Mouse (Mus musculus) CD4-positive, CD25-positive, alpha-beta regulatory T cell, adult 4 months (primary cell): ENCODE data around the gene Ext2. TPM values are rescaled to one million over a fixed set of nuclear protein-coding genes. Genes with fewer than 3 reads are reported as not detected.

Source experiments
- ATAC-seq: one replicate; pipeline ENCODE4 v1.8.0; 2017
- polyA plus RNA-seq, 2 experiments: library from polyadenylated mRNA; unstranded; fragments of 100-300 nt; shearing (Covaris generic); gene quantifications; one replicate each; pipeline ENCODE4 v1.2.1; 2017

Ext2 gene
- polyA plus RNA-seq, 2 experiments from 2014 or later = 16.0 to 18.3 TPM

DNA sequence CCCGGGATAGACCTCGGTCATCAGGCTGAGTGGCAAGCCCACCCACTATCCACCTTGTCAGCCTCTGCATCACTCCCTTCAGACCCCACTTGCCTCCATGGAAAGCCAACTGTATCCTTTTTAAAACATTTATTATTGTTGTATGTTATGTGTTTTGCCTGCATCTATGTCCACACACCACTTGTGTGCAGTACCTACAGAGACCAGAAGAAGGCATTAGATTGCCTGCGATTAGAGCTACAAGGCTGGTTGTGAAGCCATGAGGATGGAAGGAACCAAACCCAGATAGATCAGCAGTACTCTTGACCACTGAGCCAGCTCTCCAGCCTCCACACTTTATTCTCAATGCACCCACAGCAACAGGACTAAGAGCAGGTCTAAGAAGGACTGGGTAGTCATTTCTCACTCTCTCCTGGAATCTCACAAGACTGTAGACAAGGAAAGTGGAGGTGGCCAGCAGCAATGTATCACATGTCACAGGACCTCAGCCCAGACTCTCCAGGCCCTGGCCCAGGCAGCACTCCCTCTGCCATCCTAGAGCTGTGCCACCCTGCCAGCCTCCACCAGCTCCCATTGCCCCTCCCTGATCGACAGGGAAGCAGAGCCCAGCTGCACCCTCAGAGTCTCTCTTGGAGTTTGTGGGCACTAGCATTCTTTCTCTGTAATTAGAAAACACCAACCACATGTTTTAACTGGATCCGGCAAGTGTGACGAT is 15.7 kb downstream of the Ext2 start:
- no peak for ATAC-seq

- no peak for ATAC-seq
Observed at GRCm38 (mm10) chr2:93805523-93805922, 16.8 kb downstream of the Ext2 start.

GRCm38 (mm10) chr2:93805066-93805465 is 17.3 kb downstream of the Ext2 start:
- no peak for ATAC-seq

DNA sequence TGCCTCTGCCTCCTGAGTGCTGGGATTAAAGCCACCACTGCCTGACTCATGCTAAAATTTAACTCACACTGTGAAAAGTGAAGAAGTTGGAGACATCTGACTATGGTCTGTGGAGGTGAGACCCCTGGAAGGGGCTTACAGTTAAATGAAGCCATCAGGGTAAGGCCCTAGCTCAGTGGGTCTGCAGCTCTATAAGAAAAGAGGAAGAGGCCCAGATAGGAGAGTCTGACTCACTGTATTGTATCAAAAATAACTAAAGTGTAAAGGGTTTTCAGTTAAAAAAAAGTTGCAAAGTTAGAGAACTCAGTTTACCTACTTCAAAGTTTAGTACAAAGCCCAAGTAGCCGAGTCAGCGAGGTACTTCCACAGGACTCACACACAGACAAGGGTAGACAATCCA is 19.4 kb downstream of the Ext2 start:
- no peak for ATAC-seq

- ATAC-seq = no peak
Observed at GRCm38 (mm10) chr2:93801097-93801496, 21.3 kb downstream of the Ext2 start.

DNA sequence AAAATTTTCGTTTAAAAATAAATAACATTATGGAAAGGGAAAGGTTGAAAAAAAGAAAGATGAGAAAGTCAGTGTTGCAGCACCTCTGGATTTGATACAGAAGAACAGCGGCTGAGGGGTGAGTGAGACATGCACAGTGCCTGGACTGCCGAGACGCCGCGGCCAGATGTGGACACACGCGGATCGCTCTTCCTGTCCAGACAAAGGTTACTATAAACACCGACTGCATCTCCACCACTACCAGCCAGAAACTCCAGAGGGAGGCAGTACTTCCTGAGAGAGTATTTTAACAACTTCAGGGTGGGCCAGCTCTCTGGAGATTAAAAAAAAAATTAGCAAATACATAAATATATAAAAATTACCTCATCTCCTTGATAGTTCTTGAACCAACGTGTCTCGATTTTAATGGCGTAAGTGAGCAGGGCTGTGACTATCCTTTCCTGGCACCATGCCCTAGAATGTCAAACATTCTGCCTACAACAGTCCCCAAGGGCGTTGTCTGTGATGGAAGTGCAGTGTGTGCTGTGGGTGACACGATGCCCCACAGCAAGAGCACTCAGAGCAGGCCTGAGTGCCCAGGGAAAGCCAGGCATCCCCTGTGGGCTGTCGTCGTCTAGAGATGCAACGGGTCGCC is 25.1 kb downstream of the Ext2 start:
- ATAC-seq = no peak

GRCm38 (mm10) chr2:93794375-93794774 is 28.0 kb downstream of the Ext2 start:
- no peak for ATAC-seq

GRCm38 (mm10) chr2:93791516-93792499 is 30.6 kb downstream of the Ext2 start:
- ATAC-seq = no peak

GRCm38 (mm10) chr2:93790798-93791345 is 31.5 kb downstream of the Ext2 start:
- no peak for ATAC-seq

DNA sequence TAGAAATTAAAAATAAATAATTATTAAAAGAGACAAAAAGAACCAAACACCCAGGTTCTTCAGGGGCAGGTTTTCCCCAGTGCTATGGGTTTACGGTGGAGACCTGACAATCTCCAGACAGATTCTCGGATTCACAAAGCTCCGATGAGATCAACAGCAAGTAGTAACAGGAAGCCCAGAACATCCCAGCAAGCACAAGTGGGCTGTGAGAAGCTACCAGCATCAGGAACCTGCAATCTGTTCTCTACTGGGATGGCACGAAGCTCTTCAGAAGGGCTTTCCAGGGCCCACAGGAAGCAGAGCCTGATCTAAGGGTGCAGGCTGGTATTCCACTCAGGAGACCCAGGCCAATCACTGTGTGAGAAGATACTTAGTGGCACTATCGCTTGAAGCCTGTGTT is 33.8 kb downstream of the Ext2 start:
- ATAC-seq = no peak

DNA sequence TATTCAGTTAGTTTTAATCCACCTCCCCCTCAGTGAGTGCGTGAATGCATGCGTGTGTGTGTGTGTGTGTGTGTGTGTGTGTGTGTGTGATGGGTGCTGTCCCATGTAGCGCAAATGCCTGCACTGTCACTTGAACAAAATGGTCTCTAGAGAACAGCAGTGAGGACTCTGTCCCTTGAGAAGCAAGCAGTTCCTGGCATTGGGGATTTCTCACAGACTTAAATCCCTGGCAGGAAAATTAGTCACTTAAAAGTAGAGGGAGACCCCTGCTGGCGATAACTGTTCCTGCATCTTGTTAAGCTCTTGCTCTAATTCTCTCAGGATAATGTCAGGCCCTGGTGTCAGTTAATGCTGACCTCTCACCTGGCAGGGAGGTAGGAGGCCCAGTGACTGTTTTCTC is 36.2 kb downstream of the Ext2 start:
- peak; percentile 60 for ATAC-seq

GRCm38 (mm10) chr2:93785432-93785798 is 37.0 kb downstream of the Ext2 start:
- ATAC-seq = no peak

- no peak for ATAC-seq
Observed at GRCm38 (mm10) chr2:93784721-93785431, 37.5 kb downstream of the Ext2 start.

GRCm38 (mm10) chr2:93783926-93784539 is 38.3 kb downstream of the Ext2 start:
- ATAC-seq = no peak

DNA sequence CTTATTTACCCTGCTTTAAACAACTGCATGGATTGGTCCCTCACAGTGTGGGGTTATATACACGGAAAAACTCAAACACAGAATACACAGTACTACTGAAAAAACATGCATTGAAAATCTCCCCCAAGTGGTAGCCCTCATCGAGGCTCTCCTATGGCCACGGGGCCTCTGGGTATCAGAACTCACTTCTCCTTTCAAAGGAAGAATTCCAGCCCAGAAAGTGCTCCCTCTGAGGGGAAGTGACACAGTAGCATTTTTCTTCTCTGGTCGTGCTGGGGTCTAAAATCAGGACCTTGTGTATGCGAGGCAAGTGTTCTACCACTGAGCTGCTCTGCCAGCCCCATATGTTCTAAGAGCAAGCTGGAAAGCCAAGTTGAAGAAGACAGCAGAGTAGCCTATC is 39.7 kb downstream of the Ext2 start:
- ATAC-seq = no peak

- ATAC-seq = no peak
Observed at GRCm38 (mm10) chr2:93782156-93782555, 40.2 kb downstream of the Ext2 start.

DNA sequence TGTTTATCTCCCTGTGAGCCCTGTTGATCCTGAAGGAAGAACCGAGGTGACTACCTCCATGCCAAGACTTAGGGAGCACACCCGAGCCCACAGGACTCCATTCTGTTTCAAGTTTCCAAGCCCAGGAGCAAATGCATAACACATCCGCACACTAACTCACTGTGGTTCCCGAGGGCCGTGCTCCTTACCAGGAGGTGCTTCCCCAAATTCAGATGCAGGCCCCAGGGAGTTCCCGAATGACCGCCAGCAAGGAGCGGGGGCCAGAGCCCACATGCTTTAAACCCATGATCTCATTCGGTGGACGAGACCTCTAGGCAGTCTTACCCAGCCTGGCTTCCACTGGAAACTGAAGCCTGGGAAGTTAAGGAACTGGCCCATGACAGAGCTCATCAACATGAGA is 41.8 kb downstream of the Ext2 start:
- no peak for ATAC-seq

DNA sequence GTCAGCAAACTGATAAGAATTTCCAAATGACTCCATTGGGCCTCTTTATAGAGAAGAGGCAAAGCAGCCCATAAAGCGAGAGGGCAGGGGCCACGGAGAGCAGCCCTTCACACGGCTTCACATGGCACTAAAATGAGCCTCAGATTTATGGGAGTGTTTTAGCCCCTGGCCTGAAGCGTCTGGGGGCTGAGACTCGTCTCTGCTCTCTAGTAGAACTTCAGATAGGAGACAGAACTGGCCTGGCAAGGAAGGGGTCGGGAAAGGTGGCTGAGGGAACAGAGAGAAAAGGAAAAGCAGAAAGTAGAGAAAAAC is 42.5 kb downstream of the Ext2 start:
- no peak for ATAC-seq

GRCm38 (mm10) chr2:93779081-93779896 is 43.1 kb downstream of the Ext2 start:
- no peak for ATAC-seq

DNA sequence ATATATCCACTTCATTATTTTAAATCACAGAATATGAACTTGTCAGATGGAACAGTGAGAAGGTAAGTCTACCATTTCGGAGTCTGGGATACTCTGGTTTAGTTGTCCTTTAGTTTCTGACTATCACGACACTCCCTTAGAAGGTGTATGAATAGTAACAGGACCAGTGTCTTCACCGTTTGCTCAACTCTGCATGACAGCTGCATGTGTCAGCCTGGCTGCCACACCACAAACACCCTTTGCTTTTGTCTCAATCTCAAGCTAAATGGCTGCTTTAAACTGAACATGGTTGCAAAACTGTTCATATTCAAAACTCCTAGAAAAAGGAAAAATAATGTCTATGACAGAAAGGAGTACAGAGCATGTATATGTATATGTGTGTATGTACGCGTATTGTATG is 43.8 kb downstream of the Ext2 start:
- no peak for ATAC-seq

GRCm38 (mm10) chr2:93777056-93777430 is 45.3 kb downstream of the Ext2 start:
- no peak for ATAC-seq
